Mouse (Mus musculus) kidney, adult 9 months (tissue): ENCODE results near the gene Gpr84.

Experiments
- DNase-seq: peaks from one replicate; pipeline ENCODE4 v3.0.0; 2022

The Gpr84 gene

GRCm38 (mm10) chr15:103335488-103336235, 25.2 kb upstream of the Gpr84 start:
- DNase-seq: no peak

GRCm38 (mm10) chr15:103335040-103335439, 24.6 kb upstream of the Gpr84 start:
- DNase-seq: no peak

GRCm38 (mm10) chr15:103334194-103334593, 23.8 kb upstream of the Gpr84 start:
- no peak for DNase-seq

GRCm38 (mm10) chr15:103333738-103334137, 23.3 kb upstream of the Gpr84 start:
- DNase-seq: no peak

GRCm38 (mm10) chr15:103333081-103333615, 22.7 kb upstream of the Gpr84 start:
- no peak for DNase-seq

- DNase-seq: peak; percentile 87
These were observed 13.2 kb upstream of the Gpr84 start for GRCm38 (mm10) chr15:103323455-103324247.

- DNase-seq: no peak
These were observed 12.7 kb upstream of the Gpr84 start for GRCm38 (mm10) chr15:103323070-103323454.

- DNase-seq: no peak
These were observed 12.0 kb upstream of the Gpr84 start for GRCm38 (mm10) chr15:103322396-103322795.

- DNase-seq: no peak
These were observed 10.7 kb upstream of the Gpr84 start for GRCm38 (mm10) chr15:103321076-103321475.

GRCm38 (mm10) chr15:103318201-103318816, 7.9 kb upstream of the Gpr84 start:
- DNase-seq: no peak

- no peak for DNase-seq
These were observed 7.3 kb upstream of the Gpr84 start for GRCm38 (mm10) chr15:103317731-103318130.

- no peak for DNase-seq
These were observed 6.7 kb upstream of the Gpr84 start for GRCm38 (mm10) chr15:103317120-103317519.

- DNase-seq: no peak
These were observed 5.8 kb upstream of the Gpr84 start for GRCm38 (mm10) chr15:103315979-103316776.

- DNase-seq: peak; percentile 79
These were observed 4.6 kb upstream of the Gpr84 start for GRCm38 (mm10) chr15:103315011-103315502.

- no peak for DNase-seq
These were observed 3.8 kb upstream of the Gpr84 start for GRCm38 (mm10) chr15:103314181-103314580.

- peak; percentile 77 for DNase-seq
These were observed 3.2 kb upstream of the Gpr84 start for GRCm38 (mm10) chr15:103313495-103314095.

- no peak for DNase-seq
These were observed 1.4 kb downstream of the Gpr84 start for GRCm38 (mm10) chr15:103308876-103309580.

GRCm38 (mm10) chr15:103308056-103308875, 2.1 kb downstream of the Gpr84 start:
- peak; percentile 50 for DNase-seq

GRCm38 (mm10) chr15:103307125-103307524, 3.3 kb downstream of the Gpr84 start:
- DNase-seq: peak; percentile 97
